Mouse (Mus musculus) adrenal gland, adult 18-20 months (tissue): Measurements from ENCODE around the gene Tubg1. TPM values are rescaled to one million over a fixed set of nuclear protein-coding genes. Genes with fewer than 3 reads are reported as not detected.
"Not testable (repeated sequence)": the region's sequence is repeated elsewhere in the genome, so short reads cannot be mapped to it uniquely, and the experiment has no call there.

Experiments
- DNase-seq, 2 experiments: peaks; one replicate each; pipeline ENCODE4 v3.0.0; 2021 to 2022; ENCODE audit warnings: low spot score in 2 of 2
- total RNA-seq, 2 experiments: library from RNA; stranded (reverse); gene quantifications; 1 replicate in 1 of 2; 2 replicates in 1 of 2; pipeline ENCODE4 v1.2.3; 2021

The Tubg1 gene
- total RNA-seq, 2 experiments from 2014 or later, result 32.9 to 37.0 TPM

- peak; percentile 85 to 90 for DNase-seq
These were observed 24.3 kb upstream of the Tubg1 start, which contains the start of gene Psmc3ip for GRCm38 (mm10) chr11:101095314-101096024. Gene Psmc3ip (minus strand): TSS chr11:101095436.

- DNase-seq, result no peak
These were observed 21.5 kb upstream of the Tubg1 start for GRCm38 (mm10) chr11:101098231-101098630.

GRCm38 (mm10) chr11:101103011-101103410 is 16.7 kb upstream of the Tubg1 start:
- no peak for DNase-seq

- DNase-seq, result no peak
These were observed 10.4 kb upstream of the Tubg1 start for GRCm38 (mm10) chr11:101109351-101109750.

- DNase-seq, result no peak
These were observed 9.0 kb upstream of the Tubg1 start for GRCm38 (mm10) chr11:101110708-101111107.

- DNase-seq, result no peak
These were observed 8.6 kb upstream of the Tubg1 start for GRCm38 (mm10) chr11:101111178-101111577.

GRCm38 (mm10) chr11:101112186-101112585 is 7.6 kb upstream of the Tubg1 start:
- no peak for DNase-seq

- DNase-seq, result no peak
These were observed 4.2 kb upstream of the Tubg1 start for GRCm38 (mm10) chr11:101115564-101115963.

- no peak for DNase-seq
These were observed 1.6 kb upstream of the Tubg1 start for GRCm38 (mm10) chr11:101118105-101118504.

GRCm38 (mm10) chr11:101119131-101119760 is 492 bp upstream of the Tubg1 start:
- no peak for DNase-seq

- peak; percentile 33 for DNase-seq
These were observed 929 bp downstream of the Tubg1 start for GRCm38 (mm10) chr11:101120545-101121188.

- DNase-seq, result not testable (repeated sequence)
These were observed 4.8 kb downstream of the Tubg1 start for GRCm38 (mm10) chr11:101124494-101124893.

- not testable (repeated sequence) for DNase-seq
These were observed 5.3 kb downstream of the Tubg1 start for GRCm38 (mm10) chr11:101125008-101125407.

- DNase-seq, result no peak
These were observed 7.3 kb downstream of the Tubg1 start for GRCm38 (mm10) chr11:101127075-101127474.

GRCm38 (mm10) chr11:101128996-101129577 is 9.3 kb downstream of the Tubg1 start:
- no peak for DNase-seq

- DNase-seq, result no peak
These were observed 10.5 kb downstream of the Tubg1 start for GRCm38 (mm10) chr11:101130056-101130756.

GRCm38 (mm10) chr11:101131187-101131586 is 11.4 kb downstream of the Tubg1 start:
- no peak for DNase-seq

GRCm38 (mm10) chr11:101131701-101132100 is 12.0 kb downstream of the Tubg1 start:
- no peak for DNase-seq

GRCm38 (mm10) chr11:101133037-101133436 is 13.3 kb downstream of the Tubg1 start:
- DNase-seq, result no peak

GRCm38 (mm10) chr11:101134217-101134865 is 14.6 kb downstream of the Tubg1 start:
- DNase-seq, result peak in 1 of 2 experiments; percentile 74
